Mouse (Mus musculus): ENCODE results near the gene Fbxo39.

Fbxo39 gene

GRCm38 (mm10) chr11:72363523-72364240 is 49.4 kb downstream of the Fbxo39 start:
- no peak for DNase-seq (ENCODE audit: low read depth, low spot score)

GRCm38 (mm10) chr11:72364526-72364925 is 50.3 kb downstream of the Fbxo39 start:
- DNase-seq (ENCODE audit: low read depth, low spot score), result no peak

- no peak for DNase-seq (ENCODE audit: low read depth, low spot score)
Measured at GRCm38 (mm10) chr11:72366126-72366525, 51.9 kb downstream of the Fbxo39 start.

GRCm38 (mm10) chr11:72367934-72368674 is 53.9 kb downstream of the Fbxo39 start:
- DNase-seq (ENCODE audit: low read depth, low spot score), result no peak
